Comparison of ENCODE assay signal across 8 mouse cellular contexts in genomic region chr10:122046904-122047726, GRCm38 (mm10). TPM values are rescaled to one million over a fixed set of nuclear protein-coding genes. Genes with fewer than 3 reads are reported as not detected.
A peak's percentile ranks its signal among the peaks of the same experiment; 100 is the strongest.
DNase-seq lines count a peak whose midpoint lies in the region; ATAC-seq lines count a peak whose summit lies in the region.

Gene Srgap1, minus strand, starts transcription at chr10:122047315.

- H3K9ac ChIP-seq in hindbrain, embryonic 14.5 days: peak within 1 kb of the TSS; percentile 89

- ATAC-seq in hindbrain, embryonic 14.5 days (ENCODE audit: low FRiP score): peak; percentile 78

- H3K4me1 ChIP-seq in hindbrain, embryonic 14.5 days (replicated peaks; ENCODE audit: control insufficient read depth, insufficient read depth, low read length): peaks cover 28% of the 10 kb centered on the region

- DNase-seq in R1 (ENCODE audit: low read depth, low spot score): peak; percentile 76
- DNase-seq in cerebellum, postnatal 10 days: peak; percentile 70 to 72
- DNase-seq in gastrocnemius, adult 18-20 months (ENCODE audit: low spot score): peak; percentile 19
- peak; percentile 56 for DNase-seq in hindbrain, embryonic 14.5 days (ENCODE audit: low spot score)
- DNase-seq in left cerebral cortex, adult 8-10 months (ENCODE audit: low spot score in 2 of 2): peak; percentile 26 to 37
- peak; percentile 69 to 77 for DNase-seq in lung, postnatal 4 days
- peak; percentile 42 to 51 for DNase-seq in right cerebral cortex, adult 2 months (ENCODE audit: low spot score in 2 of 2)
- DNase-seq in adipocyte (ENCODE audit: low spot score): no peak

- no peaks in the 10 kb centered on the region for H3K27me3 ChIP-seq in hindbrain, embryonic 14.5 days (ENCODE audit: control insufficient read depth, insufficient read depth, low read length)

- H3K36me3 ChIP-seq in hindbrain, embryonic 14.5 days (replicated peaks; ENCODE audit: control insufficient read depth, insufficient read depth): peaks cover 9% of the 10 kb centered on the region; the same call in 1 of the 2 replicates

- H3K27ac ChIP-seq in hindbrain, embryonic 14.5 days: peak within 1 kb of the TSS; percentile 92

- peak within 1 kb of the TSS; percentile 67 for H3K4me2 ChIP-seq in hindbrain, embryonic 14.5 days (replicated peaks)

- 0% methylated on average over 38 of the region's 79 CpGs for WGBS in hindbrain, embryonic 14.5 days

- H3K9me3 ChIP-seq in hindbrain, embryonic 14.5 days (ENCODE audit: control insufficient read depth, low read length): no peaks in the 10 kb centered on the region

- H3K4me3 ChIP-seq in hindbrain, embryonic 14.5 days (replicated peaks; ENCODE audit: low read length): peak within 1 kb of the TSS; percentile 76

RNA-seq across cellular contexts. Expression of gene Srgap1, which starts in this region (rescaled TPM):
- under 1 TPM; 0.50 to 0.62 TPM for total RNA-seq in gastrocnemius, adult 18-20 months (2021)
- 28.2 and 34.6 TPM in 2 replicates for polyA plus RNA-seq in hindbrain, embryonic 14.5 days (2014; fragmentation: Nextera tagmentation; extraction: Ambion mirVana)
- 10 to 100 TPM; 10.9 to 14.3 (median 13.1) TPM for total RNA-seq in left cerebral cortex, adult 8-10 months (2022)

Comparison
In these comparisons a context has a peak if more than half of its experiments do, and no peak if none do; other contexts are left out.
1. RNA of gene Srgap1 (total RNA-seq): 10.9 to 14.3 TPM in left cerebral cortex, adult 8-10 months; 0.50 to 0.62 TPM in gastrocnemius, adult 18-20 months; every median in the first group is over 4 times any median in the second.
2. Peak in DNase-seq in gastrocnemius, adult 18-20 months; RNA of the gene not detected or under 1 TPM.